Mouse (Mus musculus) E14TG2a.4 (cell line): ENCODE data around the gene Syt12.

ENCODE experiments used
- H3K27me3 ChIP-seq: 2 replicates; pipeline ENCODE4 v1.6.1; 2014; ENCODE audit warnings: low read length, control low read depth; ENCODE audit not compliant: insufficient read depth
- H3K36me3 ChIP-seq: 2 replicates; pipeline ENCODE4 v1.6.1; 2014; ENCODE audit warnings: low read length, control low read depth; ENCODE audit not compliant: insufficient read depth
- H3K4me1 ChIP-seq: replicated peaks from 2 replicates; pipeline ENCODE4 v1.6.1; 2014; ENCODE audit warnings: low read depth, low read length, control low read depth
- H3K4me3 ChIP-seq: replicated peaks from 2 replicates; pipeline ENCODE4 v1.5.1; 2014; ENCODE audit warnings: mild to moderate bottlenecking, low read length
- H3K9me3 ChIP-seq: 2 replicates; pipeline ENCODE4 v1.6.1; 2014; ENCODE audit warnings: low read length, control low read depth
- CTCF ChIP-seq: conservative IDR thresholded peaks from 2 replicates; pipeline ENCODE4 v1.5.1; 2014; ENCODE audit warnings: low read length
- NANOG ChIP-seq: IDR thresholded peaks from 2 replicates; pipeline ENCODE4 v1.6.1; 2014; ENCODE audit warnings: borderline replicate concordance, low read length, mixed read lengths
- POU5F1 ChIP-seq: IDR thresholded peaks from 2 replicates; pipeline ENCODE4 v1.6.1; 2014; ENCODE audit warnings: low read length, borderline replicate concordance

Gene Syt12

DNA sequence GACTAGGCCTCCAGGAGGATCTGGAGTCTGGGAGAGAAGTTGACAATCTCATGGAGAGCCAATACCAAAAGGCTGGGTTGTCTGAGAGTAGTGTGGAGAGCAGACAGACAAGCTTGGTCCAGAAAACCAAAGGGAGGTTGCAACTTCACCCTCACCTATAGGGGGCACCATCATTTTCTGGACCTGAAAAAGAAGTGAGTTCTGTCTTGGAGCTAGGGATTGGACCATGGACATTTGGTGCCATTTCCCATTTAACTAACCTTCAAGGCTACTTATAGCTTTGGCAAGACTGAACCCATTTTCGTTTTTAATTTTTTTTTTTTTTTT lies 906 bp upstream of the Syt12 start:
- Histone ChIP-seq H3K9me3 (no peaks in the 10 kb centered on the region), H3K36me3 (no peaks in the 10 kb centered on the region), H3K4me3 (0 out of 2 replicates have a peak overlapping the region, but pooled peaks have one; percentile 13), H3K4me1 (peaks cover 13% of the 10 kb centered on the region), H3K27me3 (peaks cover 61% of the 10 kb centered on the region)
- no peak for TF ChIP-seq NANOG
- peak; percentile 62 for TF ChIP-seq CTCF

DNA sequence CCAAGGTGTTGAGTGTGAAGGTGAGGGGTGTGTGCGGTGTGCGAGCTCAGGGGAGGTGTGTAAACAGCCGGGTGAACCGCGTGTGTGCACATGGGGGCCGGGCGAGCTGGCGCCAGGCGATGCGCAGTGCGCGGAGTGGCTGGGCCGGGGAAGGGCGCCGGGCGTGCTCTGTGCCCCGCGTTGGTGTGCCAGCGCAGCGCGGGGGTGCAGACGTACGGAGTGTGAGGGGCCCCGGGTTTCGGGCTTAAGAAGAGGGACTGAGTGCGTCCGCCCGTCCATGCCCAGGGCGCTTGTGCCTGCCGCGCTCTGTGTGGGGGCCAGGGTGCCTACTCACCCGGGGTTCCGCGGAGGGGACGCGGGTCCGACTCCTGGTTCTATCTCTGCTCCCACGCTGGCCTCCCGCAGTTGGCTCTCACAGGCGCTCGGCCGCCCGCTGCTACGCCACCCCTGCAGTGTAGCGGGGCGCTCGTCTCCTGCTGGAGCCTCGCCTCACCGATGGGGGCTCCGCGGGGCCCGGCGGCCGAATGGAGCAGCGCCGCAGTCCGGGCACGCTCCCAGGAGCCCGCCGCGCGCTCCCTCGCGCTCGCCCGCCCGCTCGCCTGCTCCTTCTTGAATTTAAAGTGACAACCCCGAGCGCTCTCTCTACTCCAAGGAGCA lies 518 bp downstream of the Syt12 start:
- H3K4me3 ChIP-seq, result peak overlapping the region; percentile 84
- H3K9me3 ChIP-seq, result no peaks in the 10 kb centered on the region
- no peak for TF ChIP-seq CTCF
- TF ChIP-seq POU5F1, result no peak
- TF ChIP-seq NANOG, result no peak
- H3K4me1 ChIP-seq, result peaks cover 13% of the 10 kb centered on the region
- H3K36me3 ChIP-seq, result no peaks in the 10 kb centered on the region
- H3K27me3 ChIP-seq, result peaks cover 57% of the 10 kb centered on the region

DNA sequence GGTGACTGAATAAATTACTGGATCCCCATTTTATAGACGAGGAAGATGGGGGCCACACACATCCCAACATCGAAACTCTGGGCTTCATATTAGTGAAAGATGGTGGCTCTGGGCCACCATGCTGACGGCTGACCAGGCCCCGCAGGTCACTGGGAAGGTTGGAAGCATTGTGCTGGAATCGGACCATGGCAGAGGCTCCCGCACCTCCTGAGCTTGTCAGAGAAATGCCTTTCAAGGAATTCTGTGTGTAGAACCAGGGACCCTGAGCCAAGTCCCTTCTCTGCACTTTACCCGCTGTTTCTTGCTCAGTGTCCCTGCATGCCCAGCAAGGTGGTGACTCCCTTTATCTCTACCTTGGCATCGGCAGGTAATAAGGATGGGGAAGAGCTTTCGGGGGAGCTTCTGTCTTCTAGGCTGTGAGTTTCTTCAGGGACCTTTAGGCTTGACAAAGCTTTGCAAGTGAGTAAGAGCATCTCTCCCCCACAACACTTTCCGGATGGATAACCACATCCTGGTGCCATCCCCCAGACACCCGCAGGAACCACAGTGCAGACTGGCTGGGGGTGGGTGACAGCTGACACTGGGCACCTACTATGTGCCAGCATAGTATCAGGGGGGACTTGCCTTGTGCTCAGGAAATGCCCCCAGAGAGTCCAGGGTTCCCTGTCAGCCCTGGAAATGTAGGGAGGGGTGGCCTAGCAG lies 1.9 kb downstream of the Syt12 start:
- Histone ChIP-seq H3K27me3 (peaks cover 57% of the 10 kb centered on the region), H3K4me1 (peaks cover 13% of the 10 kb centered on the region), H3K9me3 (no peaks in the 10 kb centered on the region), H3K36me3 (no peaks in the 10 kb centered on the region), H3K4me3 (no peak overlapping the region)
- TF ChIP-seq NANOG, result no peak
- no peak for TF ChIP-seq CTCF
- no peak for TF ChIP-seq POU5F1

DNA sequence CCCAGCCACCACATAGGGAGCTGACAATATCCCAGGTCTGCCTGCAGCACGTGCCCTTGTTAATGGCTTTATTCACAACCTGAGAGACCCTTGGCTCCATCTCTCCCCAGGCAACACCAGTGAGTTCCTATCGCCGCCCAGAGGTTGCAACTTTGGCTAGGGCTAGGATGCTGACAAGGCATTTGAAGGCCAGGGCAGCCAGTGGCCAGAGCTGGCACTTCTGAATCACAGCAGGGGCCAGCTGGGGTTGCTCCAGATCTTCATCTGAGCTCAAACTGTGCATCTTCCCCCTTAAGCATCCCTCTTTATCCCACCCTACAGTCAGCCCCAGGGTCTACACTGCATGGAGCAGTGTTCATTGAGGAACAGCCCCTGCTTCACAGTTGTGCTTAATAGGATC lies 2.5 kb downstream of the Syt12 start:
- TF ChIP-seq POU5F1, result no peak
- no peak for TF ChIP-seq CTCF
- no peak for TF ChIP-seq NANOG
- Histone ChIP-seq H3K9me3 (0 out of 2 replicates have a peak, but pooled peaks cover 4% of the 10 kb centered on the region), H3K4me1 (peaks cover 13% of the 10 kb centered on the region), H3K36me3 (no peaks in the 10 kb centered on the region), H3K27me3 (peaks cover 53% of the 10 kb centered on the region), H3K4me3 (no peak overlapping the region)

DNA sequence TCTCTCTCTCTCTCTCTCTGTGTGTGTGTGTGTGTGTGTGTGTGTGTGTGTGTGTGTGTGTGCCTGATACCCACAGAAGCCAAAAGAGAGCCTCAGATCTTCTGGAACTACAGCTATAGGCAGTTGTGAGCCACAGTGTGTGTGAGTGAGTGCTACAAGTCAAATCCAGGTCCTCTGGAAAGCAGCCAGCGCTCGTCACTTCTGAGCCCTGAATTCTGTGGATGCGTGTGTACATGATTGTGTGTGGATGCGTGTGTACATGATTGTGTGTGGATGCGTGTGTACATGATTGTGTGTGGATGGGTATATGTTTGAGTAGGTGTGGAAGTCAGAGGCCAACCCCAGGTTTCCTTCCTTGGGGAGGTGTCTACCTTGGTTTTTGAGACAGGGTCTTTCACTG lies 3.7 kb downstream of the Syt12 start:
- H3K36me3 ChIP-seq, result no peaks in the 10 kb centered on the region
- peaks cover 13% of the 10 kb centered on the region for H3K4me1 ChIP-seq
- TF ChIP-seq NANOG, result no peak
- no peak for TF ChIP-seq POU5F1
- no peak for TF ChIP-seq CTCF
- H3K27me3 ChIP-seq, result peaks cover 51% of the 10 kb centered on the region
- 0 out of 2 replicates have a peak, but pooled peaks cover 4% of the 10 kb centered on the region for H3K9me3 ChIP-seq
- H3K4me3 ChIP-seq, result no peak overlapping the region

DNA sequence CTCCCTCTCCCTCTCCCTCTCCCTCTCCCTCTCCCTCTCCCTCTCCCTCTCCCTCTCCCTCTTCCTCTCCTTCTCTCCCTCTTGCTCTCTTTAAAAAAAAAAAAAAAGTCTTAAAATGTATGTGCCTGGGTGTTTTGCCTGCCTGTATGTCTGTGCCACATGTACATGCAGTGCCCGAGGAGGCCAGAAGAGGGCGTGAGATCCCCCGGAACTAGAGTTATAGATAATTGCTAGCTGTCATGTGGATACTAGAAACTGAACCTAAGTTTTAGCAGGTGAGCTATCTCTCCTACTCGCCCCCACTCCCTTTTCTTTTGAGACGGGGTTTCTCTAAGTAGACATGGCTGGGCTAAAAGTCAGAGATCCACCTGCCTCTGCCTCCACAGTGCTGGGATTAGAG lies 8.9 kb downstream of the Syt12 start:
- no peaks in the 10 kb centered on the region for H3K4me1 ChIP-seq
- peaks cover 23% of the 10 kb centered on the region for H3K27me3 ChIP-seq
- TF ChIP-seq CTCF (peak; percentile 63), NANOG (no peak), POU5F1 (no peak)
- H3K4me3 ChIP-seq, result no peak overlapping the region
- H3K36me3 ChIP-seq, result no peaks in the 10 kb centered on the region
- 0 out of 2 replicates have a peak, but pooled peaks cover 4% of the 10 kb centered on the region for H3K9me3 ChIP-seq

DNA sequence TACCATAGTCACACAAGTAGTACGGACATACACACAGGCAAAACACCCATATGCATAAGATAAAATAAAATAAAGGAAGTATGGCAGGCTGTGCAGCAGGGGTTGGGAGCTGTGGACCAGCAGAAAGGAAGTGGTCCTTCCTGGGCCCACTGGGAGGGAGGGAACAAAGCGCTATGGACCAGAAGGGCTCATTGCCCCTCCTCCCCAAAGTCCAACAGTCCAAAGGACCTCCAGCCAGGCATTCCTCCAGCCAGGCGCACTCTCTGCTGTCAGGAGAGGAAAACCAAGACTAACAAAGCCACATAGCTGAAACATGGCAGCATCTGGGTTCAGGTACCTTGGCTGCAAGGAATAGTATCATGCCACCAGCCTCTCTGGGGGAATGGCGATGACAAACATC lies 12.6 kb downstream of the Syt12 start:
- no peak for TF ChIP-seq NANOG
- TF ChIP-seq POU5F1, result no peak
- TF ChIP-seq CTCF, result no peak

DNA sequence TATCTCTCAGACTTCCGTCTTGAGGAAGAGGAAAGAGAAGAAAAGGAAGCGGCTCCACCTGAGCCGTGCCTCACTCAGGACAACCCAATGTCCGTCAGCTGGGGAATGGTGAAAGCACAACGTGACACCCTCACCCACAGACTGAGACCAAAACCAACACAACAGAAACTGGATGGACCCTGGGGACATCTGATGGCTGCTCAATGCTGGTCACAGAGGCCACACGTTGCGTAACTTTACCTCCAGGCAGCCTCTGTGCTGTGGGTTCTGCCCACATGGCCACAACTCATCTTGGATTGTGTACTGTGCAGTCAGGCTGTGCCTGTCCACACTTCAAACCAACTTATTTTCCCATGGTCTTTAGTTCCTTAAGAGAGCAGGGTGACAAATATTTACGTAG lies 15.3 kb downstream of the Syt12 start:
- Histone ChIP-seq H3K4me3 (no peak overlapping the region), H3K4me1 (no peaks in the 10 kb centered on the region), H3K27me3 (peaks cover 14% of the 10 kb centered on the region; the same call in 1 of the 2 replicates), H3K9me3 (no peaks in the 10 kb centered on the region), H3K36me3 (no peaks in the 10 kb centered on the region)
- TF ChIP-seq CTCF (no peak), NANOG (no peak), POU5F1 (no peak)

More for the DNA sequence above, 12.6 kb downstream of the Syt12 start:
- Histone ChIP-seq H3K4me3 (no peak overlapping the region), H3K9me3 (no peaks in the 10 kb centered on the region), H3K36me3 (no peaks in the 10 kb centered on the region), H3K4me1 (no peaks in the 10 kb centered on the region), H3K27me3 (peaks cover 24% of the 10 kb centered on the region)
